Mouse (Mus musculus) hindbrain, embryonic 14.5 days (tissue): ENCODE measurements around the gene Crybg2. TPM values are rescaled to one million over a fixed set of nuclear protein-coding genes. Genes with fewer than 3 reads are reported as not detected.

Source experiments
- ATAC-seq: fragments of 200-750 bp; cut with Nextera tagmentation; 2 replicates; pipeline ENCODE4 v1.8.0; 2017; ENCODE audit warnings: moderate number of reproducible peaks, mild to moderate bottlenecking, moderate TSS enrichment, moderate library complexity; ENCODE audit not compliant: low FRiP score
- DNase-seq: peaks from one replicate; pipeline ENCODE4 v3.0.0-alpha.2; 2015; ENCODE audit warnings: low spot score
- H3K27ac ChIP-seq: fragments of 300-500 bp; sonication (generic); 2 replicates; pipeline ENCODE4 v1.5.1; 2014; ENCODE audit warnings: mild to moderate bottlenecking, moderate library complexity
- H3K27me3 ChIP-seq: fragments of 300-500 bp; sonication (generic); 2 replicates; pipeline ENCODE4 v1.6.1; 2014; ENCODE audit warnings: mild to moderate bottlenecking, low read length, mixed read lengths; ENCODE audit not compliant: control insufficient read depth, insufficient read depth
- H3K36me3 ChIP-seq: fragments of 300-500 bp; sonication (generic); replicated peaks from 2 replicates; pipeline ENCODE4 v1.6.1; 2014; ENCODE audit not compliant: control insufficient read depth, insufficient read depth
- H3K4me1 ChIP-seq: fragments of 300-500 bp; sonication (generic); replicated peaks from 2 replicates; pipeline ENCODE4 v1.6.1; 2014; ENCODE audit warnings: antibody characterized with exemption, low read length, mixed read lengths; ENCODE audit not compliant: control insufficient read depth, insufficient read depth
- H3K4me2 ChIP-seq: fragments of 300-500 bp; sonication (generic); replicated peaks from 2 replicates; pipeline ENCODE4 v1.6.1; 2014; ENCODE audit warnings: mild to moderate bottlenecking, moderate library complexity
- H3K4me3 ChIP-seq: fragments of 300-500 bp; sonication (generic); replicated peaks from 2 replicates; pipeline ENCODE4 v1.5.1; 2014; ENCODE audit warnings: mild to moderate bottlenecking, low read length
- H3K9ac ChIP-seq: fragments of 300-500 bp; sonication (generic); 2 replicates; pipeline ENCODE4 v1.6.1; 2014
- H3K9me3 ChIP-seq: fragments of 300-500 bp; sonication (generic); 2 replicates; pipeline ENCODE4 v1.6.1; 2016; ENCODE audit warnings: low read length; ENCODE audit not compliant: control insufficient read depth
- WGBS: fragments of 180-500 bp; shearing (Covaris S2); extraction: QIAGEN DNeasy Blood & Tissue Kit; methylation state at CpG from one replicate; pipeline ENCODE4 v1.1.7; 2014; 5-methylcytosine and 5-hydroxymethylcytosine counted together
- polyA plus RNA-seq: library from polyadenylated mRNA; unstranded; fragments of >200 nt; fragmentation: Nextera tagmentation; extraction: Ambion mirVana; gene quantifications from 2 replicates; pipeline ENCODE4 v1.2.1, GENCODE M21; 2014

Crybg2 gene
- polyA plus RNA-seq, 1 experiment from 2014 or later: 3.0 TPM

- H3K36me3 ChIP-seq: no peaks in the 10 kb centered on the region
These were observed 8.1 kb upstream of the Crybg2 start for GRCm38 (mm10) chr4:134052560-134052959.

GRCm38 (mm10) chr4:134053538-134053937 is 7.1 kb upstream of the Crybg2 start, which contains the start of gene Zfp683:
TSS of gene Zfp683 (plus strand) at chr4:134053838.
- H3K36me3 ChIP-seq: no peaks in the 10 kb centered on the region
- no peak within 1 kb of the TSS for H3K4me2 ChIP-seq
- no peaks in the 10 kb centered on the region for H3K27me3 ChIP-seq
- no peak within 1 kb of the TSS for H3K27ac ChIP-seq
- no peak within 1 kb of the TSS for H3K9ac ChIP-seq
- WGBS: 87% methylated on average over 3 of the region's 3 CpGs
- ATAC-seq: no peak
- no peak for DNase-seq
- H3K9me3 ChIP-seq: no peaks in the 10 kb centered on the region
- H3K4me1 ChIP-seq: no peaks in the 10 kb centered on the region
- no peak within 1 kb of the TSS for H3K4me3 ChIP-seq

More at GRCm38 (mm10) chr4:134052560-134052959, 8.1 kb upstream of the Crybg2 start:
- no peaks in the 10 kb centered on the region for H3K9me3 ChIP-seq
- ATAC-seq: no peak
- H3K4me3 ChIP-seq: no peak overlapping the region
- no peak overlapping the region for H3K27ac ChIP-seq
- H3K27me3 ChIP-seq: no peaks in the 10 kb centered on the region
- no peak overlapping the region for H3K4me2 ChIP-seq
- WGBS: 24% methylated on average over 8 of the region's 8 CpGs
- no peak overlapping the region for H3K9ac ChIP-seq
- DNase-seq: peak; percentile 66
- H3K4me1 ChIP-seq: no peaks in the 10 kb centered on the region

- ATAC-seq: no peak
- 32% methylated on average over 14 of the region's 14 CpGs for WGBS
- H3K4me2 ChIP-seq: peak overlapping the region; percentile 5; the same call in 1 of the 2 replicates
These were observed 2.4 kb upstream of the Crybg2 start for GRCm38 (mm10) chr4:134058166-134058715.

DNA sequence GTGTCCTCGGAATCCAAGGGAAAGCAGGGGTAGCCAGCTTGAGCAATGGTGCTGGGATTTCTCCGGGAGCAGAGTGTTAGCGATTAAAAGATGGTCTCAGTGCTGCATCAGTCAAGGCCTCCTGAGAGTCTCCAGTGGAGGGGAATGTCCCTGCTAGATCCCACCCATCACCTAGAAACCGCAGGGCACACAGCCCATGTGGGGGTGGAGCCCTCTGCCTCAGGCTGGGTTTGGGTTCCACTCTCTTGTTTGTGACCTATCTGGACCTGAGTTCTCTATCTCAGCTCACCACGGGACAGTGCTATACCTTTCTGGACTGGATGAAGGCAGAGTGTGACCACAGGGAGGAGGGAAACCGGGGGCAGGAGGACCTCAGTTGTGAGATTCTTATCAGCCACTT is 1.7 kb upstream of the Crybg2 start:
- no peak overlapping the region for H3K9ac ChIP-seq
- no peak for DNase-seq
- H3K9me3 ChIP-seq: no peaks in the 10 kb centered on the region
- H3K36me3 ChIP-seq: no peaks in the 10 kb centered on the region
- 84% methylated on average over 6 of the region's 6 CpGs for WGBS
- H3K27me3 ChIP-seq: no peaks in the 10 kb centered on the region; the same call in 1 of the 2 replicates
- no peak overlapping the region for H3K4me2 ChIP-seq
- no peak for ATAC-seq
- no peak overlapping the region for H3K27ac ChIP-seq
- H3K4me1 ChIP-seq: no peaks in the 10 kb centered on the region
- H3K4me3 ChIP-seq: no peak overlapping the region

More at GRCm38 (mm10) chr4:134058166-134058715, 2.4 kb upstream of the Crybg2 start:
- no peaks in the 10 kb centered on the region for H3K4me1 ChIP-seq
- H3K36me3 ChIP-seq: no peaks in the 10 kb centered on the region
- H3K9ac ChIP-seq: no peak overlapping the region
- H3K27me3 ChIP-seq: no peaks in the 10 kb centered on the region
- H3K9me3 ChIP-seq: no peaks in the 10 kb centered on the region
- H3K27ac ChIP-seq: no peak overlapping the region
- H3K4me3 ChIP-seq: no peak overlapping the region
- no peak for DNase-seq

DNA sequence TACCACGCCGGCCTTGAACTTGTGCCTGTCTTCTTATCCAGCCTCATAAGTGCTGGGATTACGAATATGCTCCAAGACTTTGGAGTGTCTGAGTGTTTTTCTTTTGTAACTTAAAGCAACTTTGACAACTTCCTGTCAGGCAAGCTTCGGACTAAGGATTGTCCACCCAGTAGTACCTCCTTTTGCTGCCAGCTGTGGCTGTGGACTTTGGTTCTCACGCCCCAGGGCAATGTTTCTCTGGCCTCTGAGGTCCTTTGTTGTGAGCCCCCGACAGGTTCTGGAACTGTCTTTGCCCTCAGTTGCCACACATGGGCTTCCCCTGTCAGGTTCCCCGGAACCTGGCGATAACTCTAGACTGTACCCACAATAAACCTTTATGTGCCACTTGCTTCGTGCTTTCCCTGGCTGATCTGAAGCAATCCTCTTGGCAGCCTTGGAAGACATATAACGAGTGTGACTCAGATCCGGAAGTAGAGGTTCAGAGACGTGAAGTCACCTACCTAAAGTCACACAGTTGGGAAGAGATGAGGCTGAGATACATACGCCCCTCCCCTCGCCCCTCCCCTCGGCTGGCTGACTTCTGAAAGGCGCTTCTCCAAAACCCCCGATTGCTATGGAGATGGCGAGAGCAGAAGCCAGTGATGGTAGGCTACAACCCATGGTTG is 683 bp downstream of the Crybg2 start:
- 64% methylated on average over 18 of the region's 18 CpGs for WGBS

GRCm38 (mm10) chr4:134061944-134062446 is 1.4 kb downstream of the Crybg2 start:
- Histone ChIP-seq H3K4me2 (no peak overlapping the region), H3K27ac (no peak overlapping the region), H3K4me3 (no peak overlapping the region), H3K27me3 (peaks cover 10% of the 10 kb centered on the region), H3K4me1 (no peaks in the 10 kb centered on the region), H3K9ac (no peak overlapping the region), H3K36me3 (no peaks in the 10 kb centered on the region), H3K9me3 (no peaks in the 10 kb centered on the region)
- ATAC-seq (no peak), DNase-seq (no peak)
- 57% methylated on average over 8 of the region's 8 CpGs for WGBS

More for the DNA sequence above, 683 bp downstream of the Crybg2 start:
- H3K4me3 ChIP-seq: no peak overlapping the region
- no peak for DNase-seq
- H3K27ac ChIP-seq: no peak overlapping the region
- no peak for ATAC-seq
- no peaks in the 10 kb centered on the region for H3K4me1 ChIP-seq
- no peak overlapping the region for H3K4me2 ChIP-seq
- peaks cover 10% of the 10 kb centered on the region for H3K27me3 ChIP-seq
- H3K36me3 ChIP-seq: no peaks in the 10 kb centered on the region
- no peak overlapping the region for H3K9ac ChIP-seq
- no peaks in the 10 kb centered on the region for H3K9me3 ChIP-seq

- Histone ChIP-seq H3K4me2 (no peak overlapping the region), H3K9ac (no peak overlapping the region), H3K27ac (no peak overlapping the region), H3K27me3 (peaks cover 10% of the 10 kb centered on the region), H3K4me3 (no peak overlapping the region), H3K9me3 (no peaks in the 10 kb centered on the region), H3K4me1 (no peaks in the 10 kb centered on the region), H3K36me3 (no peaks in the 10 kb centered on the region)
- WGBS: 80% methylated on average over 8 of the region's 8 CpGs
- no peak for DNase-seq
- no peak for ATAC-seq
These were observed 1.9 kb downstream of the Crybg2 start for GRCm38 (mm10) chr4:134062561-134062960.

DNA sequence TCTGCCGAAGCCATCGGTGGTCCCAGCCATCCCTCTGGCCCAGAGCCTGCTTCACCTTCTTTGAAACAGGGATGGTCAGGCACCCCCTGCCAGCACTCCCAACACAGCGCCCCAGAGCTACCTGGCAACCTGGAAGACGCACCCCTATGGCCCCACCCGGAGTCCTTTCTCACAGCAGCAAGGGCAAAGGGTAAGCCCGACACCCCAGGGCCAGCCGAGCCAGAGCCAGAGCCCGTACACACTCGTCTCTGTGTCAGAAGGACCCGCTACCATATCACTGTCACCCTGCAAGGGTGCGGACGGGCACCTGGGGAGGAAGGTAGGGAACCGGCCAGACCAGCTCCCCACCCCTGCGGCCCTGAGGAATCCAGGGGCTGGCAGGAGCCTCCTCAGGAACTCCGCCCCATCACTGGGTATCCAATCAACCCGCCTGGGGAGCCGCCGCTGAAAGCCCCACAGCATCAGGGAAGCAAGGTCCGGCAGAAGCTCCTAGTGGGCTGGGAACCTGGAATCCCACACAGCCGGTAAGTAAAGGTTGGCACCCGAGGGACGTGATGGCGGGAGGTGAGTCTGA is 4.9 kb downstream of the Crybg2 start:
- no peaks in the 10 kb centered on the region for H3K9me3 ChIP-seq
- H3K9ac ChIP-seq: no peak overlapping the region
- DNase-seq (no peak), ATAC-seq (no peak)
- H3K4me1 ChIP-seq: no peaks in the 10 kb centered on the region
- 27% methylated on average over 23 of the region's 23 CpGs for WGBS
- H3K27ac ChIP-seq: no peak overlapping the region
- H3K36me3 ChIP-seq: no peaks in the 10 kb centered on the region
- no peak overlapping the region for H3K4me3 ChIP-seq
- peaks cover 10% of the 10 kb centered on the region for H3K27me3 ChIP-seq
- no peak overlapping the region for H3K4me2 ChIP-seq

GRCm38 (mm10) chr4:134067383-134067782 is 6.8 kb downstream of the Crybg2 start:
- ATAC-seq: no peak
- DNase-seq: no peak
- Histone ChIP-seq H3K36me3 (no peaks in the 10 kb centered on the region), H3K4me3 (no peak overlapping the region), H3K4me2 (no peak overlapping the region), H3K4me1 (no peaks in the 10 kb centered on the region), H3K27ac (no peak overlapping the region), H3K9me3 (no peaks in the 10 kb centered on the region), H3K27me3 (peaks cover 10% of the 10 kb centered on the region), H3K9ac (no peak overlapping the region)
- 89% methylated on average over 8 of the region's 8 CpGs for WGBS
